Mouse (Mus musculus): ENCODE results near the gene Smg9. TPM values are rescaled to one million over a fixed set of nuclear protein-coding genes. Genes with fewer than 3 reads are reported as not detected.

Gene Smg9
- 26.5 TPM for polyA plus RNA-seq (2014; fragmentation: Illumina TruSeq; extraction: RNeasy Lipid Tissue Mini Kit (QIAGEN cat#74804); ENCODE audit: low read depth, low replicate concordance)

GRCm38 (mm10) chr7:24399256-24400081, at the start of gene Smg9:
Gene Smg9, plus strand, starts transcription at chr7:24399619.

GRCm38 (mm10) chr7:24369731-24370541, 29.5 kb upstream of the Smg9 start, which contains the start of gene Kcnn4:
Gene Kcnn4, plus strand, starts transcription at chr7:24370263.

DNA sequence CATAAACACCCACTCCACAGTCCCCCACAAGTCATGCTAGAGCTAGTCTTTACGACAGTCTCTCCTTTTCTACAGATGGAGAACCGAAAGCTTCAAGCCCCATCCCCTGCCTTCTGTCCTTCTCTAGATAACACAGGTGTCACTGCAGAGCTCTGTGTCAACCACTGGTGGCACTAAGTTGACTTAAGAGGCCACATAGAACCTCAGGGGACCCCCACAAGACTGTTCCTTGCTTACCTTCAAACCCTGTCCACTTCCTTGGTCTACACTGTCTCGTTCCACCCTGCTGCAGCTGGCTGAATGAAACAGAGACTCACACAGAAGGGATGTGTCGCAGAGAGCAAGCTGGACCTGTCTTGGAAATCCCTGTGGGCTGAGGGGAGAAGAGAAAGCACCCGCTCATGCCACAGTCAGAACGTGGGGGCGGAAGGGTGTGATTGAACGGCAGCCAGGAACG, 52.5 kb downstream of the Smg9 start, which contains the start of gene Irgc1:
TSS of gene Irgc1 (minus strand) at position 443 of the 457 bp plus-strand sequence.

GRCm38 (mm10) chr7:24462388-24463319, 63.2 kb downstream of the Smg9 start, which contains the start of gene Plaur:
Gene Plaur, plus strand, starts transcription at chr7:24462484.

Other genes starting within 250 kb of the Smg9 start
- 0.34 TPM for gene Zfp114, start 224.6 kb upstream of the Smg9 start, polyA plus RNA-seq (2014; fragmentation: Illumina TruSeq; extraction: RNeasy Lipid Tissue Mini Kit (QIAGEN cat#74804); ENCODE audit: low read depth, low replicate concordance)
- gene Zfp111, start 188.2 kb upstream of the Smg9 start, polyA plus RNA-seq (2014; fragmentation: Illumina TruSeq; extraction: RNeasy Lipid Tissue Mini Kit (QIAGEN cat#74804); ENCODE audit: low read depth, low replicate concordance) = 5.2 TPM
- 1.8 TPM for gene Zfp109, start 162.1 kb upstream of the Smg9 start, polyA plus RNA-seq (2014; fragmentation: Illumina TruSeq; extraction: RNeasy Lipid Tissue Mini Kit (QIAGEN cat#74804); ENCODE audit: low read depth, low replicate concordance)
- 2.3 TPM for gene Zfp108, start 144.8 kb upstream of the Smg9 start, polyA plus RNA-seq (2014; fragmentation: Illumina TruSeq; extraction: RNeasy Lipid Tissue Mini Kit (QIAGEN cat#74804); ENCODE audit: low read depth, low replicate concordance)
- gene Zfp93, start 129.2 kb upstream of the Smg9 start, polyA plus RNA-seq (2014; fragmentation: Illumina TruSeq; extraction: RNeasy Lipid Tissue Mini Kit (QIAGEN cat#74804); ENCODE audit: low read depth, low replicate concordance) = 4.3 TPM
- gene Zfp61, start 98.4 kb upstream of the Smg9 start, polyA plus RNA-seq (2014; fragmentation: Illumina TruSeq; extraction: RNeasy Lipid Tissue Mini Kit (QIAGEN cat#74804); ENCODE audit: low read depth, low replicate concordance) = 12.2 TPM
- 6.8 TPM for gene Zfp94, start 83.0 kb upstream of the Smg9 start, polyA plus RNA-seq (2014; fragmentation: Illumina TruSeq; extraction: RNeasy Lipid Tissue Mini Kit (QIAGEN cat#74804); ENCODE audit: low read depth, low replicate concordance)
- gene Tescl, start 65.7 kb upstream of the Smg9 start, polyA plus RNA-seq (2014; fragmentation: Illumina TruSeq; extraction: RNeasy Lipid Tissue Mini Kit (QIAGEN cat#74804); ENCODE audit: low read depth, low replicate concordance) = 3.5 TPM
- not detected for gene Lypd5, start 50.4 kb upstream of the Smg9 start, polyA plus RNA-seq (2014; fragmentation: Illumina TruSeq; extraction: RNeasy Lipid Tissue Mini Kit (QIAGEN cat#74804); ENCODE audit: low read depth, low replicate concordance)
- gene Kcnn4, start 29.4 kb upstream of the Smg9 start, polyA plus RNA-seq (2014; fragmentation: Illumina TruSeq; extraction: RNeasy Lipid Tissue Mini Kit (QIAGEN cat#74804); ENCODE audit: low read depth, low replicate concordance) = 6.2 TPM
- 18.3 TPM for gene Irgc1, start 52.7 kb downstream of the Smg9 start, polyA plus RNA-seq (2014; fragmentation: Illumina TruSeq; extraction: RNeasy Lipid Tissue Mini Kit (QIAGEN cat#74804); ENCODE audit: low read depth, low replicate concordance)
- 6.9 TPM for gene Plaur, start 62.9 kb downstream of the Smg9 start, polyA plus RNA-seq (2014; fragmentation: Illumina TruSeq; extraction: RNeasy Lipid Tissue Mini Kit (QIAGEN cat#74804); ENCODE audit: low read depth, low replicate concordance)
- gene Cadm4, start 82.4 kb downstream of the Smg9 start, polyA plus RNA-seq (2014; fragmentation: Illumina TruSeq; extraction: RNeasy Lipid Tissue Mini Kit (QIAGEN cat#74804); ENCODE audit: low read depth, low replicate concordance) = 5.4 TPM
- gene Zfp428, start 107.4 kb downstream of the Smg9 start, polyA plus RNA-seq (2014; fragmentation: Illumina TruSeq; extraction: RNeasy Lipid Tissue Mini Kit (QIAGEN cat#74804); ENCODE audit: low read depth, low replicate concordance) = 3.0 TPM
- 3.2 TPM for gene AC161166.1, start 112.8 kb downstream of the Smg9 start, polyA plus RNA-seq (2014; fragmentation: Illumina TruSeq; extraction: RNeasy Lipid Tissue Mini Kit (QIAGEN cat#74804); ENCODE audit: low read depth, low replicate concordance)
- 13.2 TPM for gene Irgq, start 131.1 kb downstream of the Smg9 start, polyA plus RNA-seq (2014; fragmentation: Illumina TruSeq; extraction: RNeasy Lipid Tissue Mini Kit (QIAGEN cat#74804); ENCODE audit: low read depth, low replicate concordance)
- not detected for gene Pinlyp, start 146.5 kb downstream of the Smg9 start, polyA plus RNA-seq (2014; fragmentation: Illumina TruSeq; extraction: RNeasy Lipid Tissue Mini Kit (QIAGEN cat#74804); ENCODE audit: low read depth, low replicate concordance)
- 31.9 TPM for gene Xrcc1, start 146.7 kb downstream of the Smg9 start, polyA plus RNA-seq (2014; fragmentation: Illumina TruSeq; extraction: RNeasy Lipid Tissue Mini Kit (QIAGEN cat#74804); ENCODE audit: low read depth, low replicate concordance)
- 7.0 TPM for gene Ethe1, start 187.9 kb downstream of the Smg9 start, polyA plus RNA-seq (2014; fragmentation: Illumina TruSeq; extraction: RNeasy Lipid Tissue Mini Kit (QIAGEN cat#74804); ENCODE audit: low read depth, low replicate concordance)
- 0.17 TPM for gene Zfp575, start 188.0 kb downstream of the Smg9 start, polyA plus RNA-seq (2014; fragmentation: Illumina TruSeq; extraction: RNeasy Lipid Tissue Mini Kit (QIAGEN cat#74804); ENCODE audit: low read depth, low replicate concordance)
- 4.5 TPM for gene Phldb3, start 211.1 kb downstream of the Smg9 start, polyA plus RNA-seq (2014; fragmentation: Illumina TruSeq; extraction: RNeasy Lipid Tissue Mini Kit (QIAGEN cat#74804); ENCODE audit: low read depth, low replicate concordance)
- gene Lypd3, start 236.9 kb downstream of the Smg9 start, polyA plus RNA-seq (2014; fragmentation: Illumina TruSeq; extraction: RNeasy Lipid Tissue Mini Kit (QIAGEN cat#74804); ENCODE audit: low read depth, low replicate concordance) = 1.2 TPM

Measured in adipose tissue, adult 10 weeks (tissue).